Mouse (Mus musculus) gastrocnemius, postnatal 36 days (tissue): ENCODE data around the gene Nudt17. TPM values are rescaled to one million over a fixed set of nuclear protein-coding genes. Genes with fewer than 3 reads are reported as not detected.
"Not testable (repeated sequence)": the region's sequence is repeated elsewhere in the genome, so short reads cannot be mapped to it uniquely, and the experiment has no call there.

Source experiments
- DNase-seq, 2 experiments: peaks; one replicate each; pipeline ENCODE4 v3.0.0; 2022
- intact Hi-C: fragments of 180-260 bp; cut with DNase I; formaldehyde crosslinking; loops from one replicate; pipeline ENCODE4 v1.15.1; 2025
- total RNA-seq, 2 experiments: library from RNA; stranded (reverse); gene quantifications; 2 replicates each; pipeline ENCODE4 v1.2.3; 2021

Nudt17 gene
- total RNA-seq, 2 experiments from 2014 or later: 0.42 to 1.1 TPM

GRCm38 (mm10) chr3:96675171-96675570 is 33.2 kb downstream of the Nudt17 start:
- DNase-seq: no peak
- intact Hi-C loops: no loop called here

GRCm38 (mm10) chr3:96674442-96674841 is 33.9 kb downstream of the Nudt17 start:
- intact Hi-C loops: no loop called here
- DNase-seq: no peak

GRCm38 (mm10) chr3:96673514-96673913 is 34.8 kb downstream of the Nudt17 start:
- no peak for DNase-seq
- intact Hi-C loops: no loop called here

GRCm38 (mm10) chr3:96671519-96671918 is 36.8 kb downstream of the Nudt17 start:
- intact Hi-C loops: no loop called here
- no peak for DNase-seq

- DNase-seq: peak; percentile 68 to 73
- intact Hi-C loops: no loop called here
These were observed 38.5 kb downstream of the Nudt17 start, which contains the start of gene Ankrd35 for GRCm38 (mm10) chr3:96669727-96670468. Gene Ankrd35 (plus strand): TSS chr3:96670131.

- intact Hi-C loops: no loop called here
- no peak for DNase-seq
These were observed 39.8 kb downstream of the Nudt17 start for GRCm38 (mm10) chr3:96668424-96669067.

GRCm38 (mm10) chr3:96667316-96667715 is 41.0 kb downstream of the Nudt17 start:
- intact Hi-C loops: no loop called here
- DNase-seq: no peak

GRCm38 (mm10) chr3:96666916-96667315 is 41.4 kb downstream of the Nudt17 start:
- intact Hi-C loops: no loop called here
- no peak for DNase-seq

- intact Hi-C loops, DNase-seq: not testable (repeated sequence)
These were observed 42.5 kb downstream of the Nudt17 start for GRCm38 (mm10) chr3:96665732-96666363.

GRCm38 (mm10) chr3:96663432-96664239 is 44.7 kb downstream of the Nudt17 start:
- DNase-seq: peak; percentile 80 to 85
- intact Hi-C loops: no loop called here

- intact Hi-C loops: no loop called here
- DNase-seq: no peak
These were observed 45.5 kb downstream of the Nudt17 start for GRCm38 (mm10) chr3:96662731-96663316.

GRCm38 (mm10) chr3:96660901-96661300 is 47.5 kb downstream of the Nudt17 start:
- DNase-seq: no peak
- intact Hi-C loops: loop anchor here (1.0 kb wide), 1 partner anchor 30 kb away; no protein-coding TSS in a partner anchor

Other genes with a start within 250 kb of the Nudt17 start
- gene Hfe2, start 183.4 kb downstream of the Nudt17 start, total RNA-seq: 100 to 1,000 TPM; 612 to 621 TPM
- 100 to 1,000 TPM; 572 to 620 TPM for gene Txnip, start 150.6 kb downstream of the Nudt17 start, total RNA-seq
- 1 to 10 TPM; 1.4 to 2.4 TPM for gene Gm16253, start 131.6 kb downstream of the Nudt17 start, total RNA-seq
- gene Polr3gl, start 114.4 kb downstream of the Nudt17 start, total RNA-seq: 10 to 100 TPM; 36.7 to 41.4 TPM
- under 1 TPM; 0.59 to 0.92 TPM for gene Ankrd34a, start 111.9 kb downstream of the Nudt17 start, total RNA-seq
- 1 to 10 TPM; 5.5 to 6.3 TPM for gene Lix1l, start 107.4 kb downstream of the Nudt17 start, total RNA-seq
- 10 to 100 TPM; 19.9 to 29.7 TPM for gene Rbm8a, start 78.6 kb downstream of the Nudt17 start, total RNA-seq
- 10 to 100 TPM; 20.0 to 25.5 TPM for gene Pex11b, start 73.2 kb downstream of the Nudt17 start, total RNA-seq
- gene Gm42957, start 73.1 kb downstream of the Nudt17 start, total RNA-seq: under 1 TPM in 1 of 2 experiments, not detected in 1; 0.20 TPM
- gene Itga10, start 63.0 kb downstream of the Nudt17 start, total RNA-seq: 1 to 10 TPM in 1 of 2 experiments, under 1 TPM in 1; 0.84 to 1.2 TPM
- under 1 TPM; 0.35 to 0.92 TPM for gene Ankrd35, start 38.4 kb downstream of the Nudt17 start, total RNA-seq
- 1 to 10 TPM; 6.5 to 7.3 TPM for gene Pias3, start 12.2 kb downstream of the Nudt17 start, total RNA-seq
- 10 to 100 TPM; 18.1 to 19.9 TPM for gene Polr3c, start 19.1 kb upstream of the Nudt17 start, total RNA-seq
- 10 to 100 TPM; 76.2 to 86.5 TPM for gene Rnf115, start 19.1 kb upstream of the Nudt17 start, total RNA-seq
- gene Pdzk1, start 120.7 kb upstream of the Nudt17 start, total RNA-seq: not detected
- gene Cd160, start 120.8 kb upstream of the Nudt17 start, total RNA-seq: not detected
- 1 to 10 TPM; 1.7 to 2.2 TPM for gene Gja5, start 196.1 kb upstream of the Nudt17 start, total RNA-seq
- gene Gpr89, start 196.8 kb upstream of the Nudt17 start, total RNA-seq: 10 to 100 TPM; 14.8 to 18.3 TPM
- gene Gja8, start 217.5 kb upstream of the Nudt17 start, total RNA-seq: not detected